Mouse (Mus musculus) forebrain, embryonic 14.5 days (tissue): ENCODE results near the gene Chdh. TPM values are rescaled to one million over a fixed set of nuclear protein-coding genes. Genes with fewer than 3 reads are reported as not detected.

Experiments used
- ATAC-seq: fragments of 200-750 bp; cut with Nextera tagmentation; 2 replicates; pipeline ENCODE4 v1.8.0; 2017; ENCODE audit warnings: mild to moderate bottlenecking, moderate library complexity
- DNase-seq: peaks from one replicate; pipeline ENCODE4 v3.0.0-alpha.2; 2015; ENCODE audit warnings: low spot score
- H3K27ac ChIP-seq: fragments of 300-500 bp; sonication (generic); 2 replicates; pipeline ENCODE4 v1.5.1; 2014; ENCODE audit warnings: low read depth, mild to moderate bottlenecking, control low read depth, low read length, moderate library complexity
- H3K27me3 ChIP-seq: fragments of 300-500 bp; sonication (generic); replicated peaks from 2 replicates; pipeline ENCODE4 v1.6.1; 2014; ENCODE audit warnings: low read length, control low read depth, mixed read lengths; ENCODE audit not compliant: control insufficient read depth, insufficient read depth
- H3K36me3 ChIP-seq: fragments of 300-500 bp; sonication (generic); 2 replicates; pipeline ENCODE4 v1.6.1; 2014; ENCODE audit warnings: low read length, control low read depth; ENCODE audit not compliant: control insufficient read depth, insufficient read depth
- H3K4me1 ChIP-seq: fragments of 300-500 bp; sonication (generic); 2 replicates; pipeline ENCODE4 v1.6.1; 2014; ENCODE audit warnings: antibody characterized with exemption, low read length, control low read depth; ENCODE audit not compliant: control insufficient read depth, insufficient read depth
- H3K4me2 ChIP-seq: fragments of 300-500 bp; sonication (generic); 2 replicates; pipeline ENCODE4 v1.6.1; 2014; ENCODE audit warnings: mild to moderate bottlenecking, control low read depth, low read length
- H3K4me3 ChIP-seq: fragments of 300-500 bp; sonication (generic); 2 replicates; pipeline ENCODE4 v1.5.1; 2014; ENCODE audit warnings: low read depth, low read length, control low read depth
- H3K9ac ChIP-seq: fragments of 300-500 bp; sonication (generic); 2 replicates; pipeline ENCODE4 v1.6.1; 2014; ENCODE audit warnings: mild to moderate bottlenecking, low read length, control low read depth, moderate library complexity
- H3K9me3 ChIP-seq: fragments of 300-500 bp; sonication (generic); replicated peaks from 2 replicates; pipeline ENCODE4 v1.6.1; 2016; ENCODE audit warnings: low read length, control low read depth, mixed read lengths; ENCODE audit not compliant: control insufficient read depth
- WGBS: fragments of 180-500 bp; shearing (Covaris S2); extraction: QIAGEN DNeasy Blood & Tissue Kit; methylation state at CpG from one replicate; pipeline ENCODE4 v1.1.7; 2014; 5-methylcytosine and 5-hydroxymethylcytosine counted together
- polyA plus RNA-seq: library from polyadenylated mRNA; unstranded; fragments of >200 nt; fragmentation: Nextera tagmentation; extraction: Ambion mirVana; gene quantifications from 2 replicates; pipeline ENCODE4 v1.2.1, GENCODE M21; 2014

The Chdh gene
- polyA plus RNA-seq, 1 experiment from 2014 or later, result not detected

DNA sequence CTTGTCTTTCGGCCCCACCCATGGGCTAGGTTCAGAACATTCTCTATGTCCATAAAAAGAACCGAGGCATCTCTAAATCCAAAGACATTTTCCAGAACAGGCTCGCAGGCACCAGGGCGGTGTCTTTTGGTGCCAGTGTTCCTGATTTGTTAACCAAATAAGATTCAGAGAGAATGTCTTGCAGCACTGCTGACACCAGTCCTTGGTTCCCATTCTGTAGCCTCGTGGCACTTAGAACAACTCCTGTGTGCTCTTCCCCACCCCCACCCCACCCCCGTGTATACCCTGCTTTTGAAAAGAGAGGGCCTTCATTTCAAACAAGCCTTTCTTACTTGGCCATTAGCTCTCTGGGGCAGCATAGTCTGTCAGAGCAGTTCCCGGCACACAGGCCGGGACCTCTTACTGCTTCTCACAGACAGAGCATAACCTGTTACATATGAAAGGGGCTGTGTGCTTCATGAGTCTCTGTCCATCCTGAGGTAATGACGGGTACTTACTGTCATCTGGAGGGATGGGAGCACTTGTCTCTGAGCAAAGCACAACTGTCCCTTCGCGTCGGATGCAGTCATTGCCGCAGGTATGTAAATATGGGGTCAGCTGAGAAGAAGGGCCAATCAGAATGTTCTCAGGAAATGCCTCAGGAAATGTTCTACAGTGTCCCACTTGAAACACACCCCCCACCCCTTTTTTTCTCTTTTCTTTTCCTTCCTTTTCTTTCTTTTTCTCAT is 9.9 kb upstream of the Chdh start:
- H3K27me3 ChIP-seq, result no peaks in the 10 kb centered on the region
- no peak overlapping the region for H3K27ac ChIP-seq
- ATAC-seq (peak; percentile 46; the same call in 1 of the 2 replicates), DNase-seq (no peak)
- H3K9me3 ChIP-seq, result no peaks in the 10 kb centered on the region
- no peaks in the 10 kb centered on the region for H3K4me1 ChIP-seq
- H3K4me3 ChIP-seq, result no peak overlapping the region
- 66% methylated on average over 13 of the region's 13 CpGs for WGBS
- H3K9ac ChIP-seq, result no peak overlapping the region
- peaks cover 43% of the 10 kb centered on the region for H3K36me3 ChIP-seq
- H3K4me2 ChIP-seq, result no peak overlapping the region

- DNase-seq (no peak), ATAC-seq (no peak)
- H3K9me3 ChIP-seq, result no peaks in the 10 kb centered on the region
- no peak overlapping the region for H3K4me2 ChIP-seq
- peaks cover 38% of the 10 kb centered on the region for H3K36me3 ChIP-seq
- no peak overlapping the region for H3K27ac ChIP-seq
- H3K4me1 ChIP-seq, result no peaks in the 10 kb centered on the region
- 92% methylated on average over 3 of the region's 3 CpGs for WGBS
- H3K27me3 ChIP-seq, result no peaks in the 10 kb centered on the region
- H3K4me3 ChIP-seq, result no peak overlapping the region
- H3K9ac ChIP-seq, result no peak overlapping the region
These were observed 9.4 kb upstream of the Chdh start for GRCm38 (mm10) chr14:29999475-29999811.

DNA sequence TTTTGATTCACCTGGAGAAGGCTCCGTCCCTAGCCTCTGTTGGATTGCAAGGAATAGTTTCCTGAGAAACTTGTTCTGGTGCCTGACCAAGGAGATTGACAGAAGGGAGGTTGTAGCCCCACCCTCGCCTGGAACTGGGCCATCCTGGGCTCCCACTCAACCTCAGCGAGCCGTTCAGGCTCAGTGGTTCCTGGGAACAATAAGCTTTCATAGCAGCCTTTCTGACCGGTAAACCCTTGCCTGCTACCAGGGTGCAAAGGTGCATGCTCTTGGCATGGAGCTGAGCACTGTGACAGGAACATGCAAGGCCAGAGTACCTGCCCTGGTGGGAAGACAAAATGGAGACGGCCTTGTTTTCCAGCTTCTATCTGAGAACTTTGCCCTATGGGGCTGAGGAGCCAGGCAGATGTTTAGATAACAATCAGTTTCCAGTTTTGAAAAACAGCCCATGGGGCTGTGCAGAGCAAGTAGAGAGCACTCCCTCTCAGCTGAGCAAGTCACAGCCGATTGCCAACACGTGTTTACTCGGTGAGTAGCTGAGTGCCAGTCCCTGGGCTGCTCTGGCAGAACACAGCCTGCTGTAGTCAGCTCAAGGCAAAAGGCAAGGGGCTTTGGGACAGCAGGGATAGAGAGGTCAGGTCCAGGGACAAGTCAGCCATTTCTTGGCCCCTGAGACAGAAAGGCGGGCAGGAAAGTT is 1.2 kb downstream of the Chdh start:
- Histone ChIP-seq H3K9me3 (no peaks in the 10 kb centered on the region), H3K27ac (no peak overlapping the region), H3K4me1 (peaks cover 9% of the 10 kb centered on the region; the same call in 1 of the 2 replicates), H3K9ac (no peak overlapping the region), H3K4me3 (no peak overlapping the region), H3K27me3 (peaks cover 6% of the 10 kb centered on the region), H3K4me2 (no peak overlapping the region), H3K36me3 (no peaks in the 10 kb centered on the region)
- DNase-seq (peak; percentile 60), ATAC-seq (peak; percentile 35; the same call in 1 of the 2 replicates)
- WGBS, result 62% methylated on average over 10 of the region's 10 CpGs

DNA sequence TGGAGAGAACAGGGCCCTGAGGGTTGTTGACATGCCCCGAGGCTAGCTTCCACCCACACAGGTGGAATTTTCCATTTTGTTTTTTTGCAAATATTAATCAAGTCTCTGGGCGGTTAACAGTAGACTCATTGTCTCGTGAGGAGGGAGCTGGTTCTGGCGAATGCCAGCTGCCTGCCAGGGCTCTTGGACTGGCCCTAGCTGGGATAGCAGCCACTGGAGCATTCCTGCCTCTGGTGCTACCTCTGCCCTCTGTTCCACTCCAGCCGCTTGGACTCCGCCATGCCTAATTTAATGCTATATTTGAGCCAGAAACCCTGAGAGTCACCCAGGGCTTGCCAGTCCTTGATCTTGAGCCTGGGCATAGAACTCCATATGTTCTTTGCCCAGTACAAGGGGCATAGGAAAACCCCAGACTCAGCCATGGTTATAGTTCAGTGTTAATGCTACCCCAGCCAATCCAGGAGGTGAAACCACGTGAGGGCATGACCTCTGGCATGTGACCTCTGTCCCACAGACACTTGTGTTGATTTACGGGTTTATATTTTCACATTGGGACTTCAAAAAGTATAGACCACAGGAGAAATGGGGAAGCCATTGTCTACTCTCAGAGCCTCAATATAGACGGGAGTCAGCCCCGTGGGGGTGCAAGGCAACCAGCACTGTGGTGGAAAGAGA is 3.2 kb downstream of the Chdh start:
- no peaks in the 10 kb centered on the region for H3K36me3 ChIP-seq
- DNase-seq, result peak; percentile 30
- H3K9me3 ChIP-seq, result no peaks in the 10 kb centered on the region
- no peak overlapping the region for H3K4me2 ChIP-seq
- no peak for ATAC-seq
- peaks cover 6% of the 10 kb centered on the region for H3K27me3 ChIP-seq
- WGBS, result 78% methylated on average over 10 of the region's 10 CpGs
- H3K9ac ChIP-seq, result no peak overlapping the region
- H3K4me3 ChIP-seq, result no peak overlapping the region
- peaks cover 9% of the 10 kb centered on the region; the same call in 1 of the 2 replicates for H3K4me1 ChIP-seq
- H3K27ac ChIP-seq, result no peak overlapping the region

DNA sequence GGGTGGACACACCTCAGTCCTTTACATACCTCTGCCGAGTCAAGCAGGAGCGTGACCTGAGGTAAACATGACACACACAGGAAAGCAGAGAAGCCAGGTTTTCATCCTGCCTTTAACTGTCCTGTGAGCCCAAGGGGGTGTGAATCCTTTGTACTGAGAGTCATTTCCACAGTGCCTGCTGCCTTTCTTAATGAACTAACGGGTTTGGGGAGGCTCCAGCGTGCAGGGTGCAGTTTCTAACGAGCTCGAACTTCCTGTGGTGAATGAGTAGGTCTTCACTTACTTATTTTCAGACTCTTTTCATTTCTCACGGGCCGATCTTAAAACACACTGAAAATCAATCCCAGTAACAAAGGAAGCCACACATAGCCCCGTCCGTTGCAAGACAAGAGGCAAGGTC is 5.7 kb downstream of the Chdh start:
- no peak overlapping the region for H3K9ac ChIP-seq
- peaks cover 3% of the 10 kb centered on the region; the same call in 1 of the 2 replicates for H3K4me1 ChIP-seq
- H3K27me3 ChIP-seq, result no peaks in the 10 kb centered on the region; the same call in 1 of the 2 replicates
- no peaks in the 10 kb centered on the region for H3K36me3 ChIP-seq
- ATAC-seq (no peak), DNase-seq (no peak)
- no peak overlapping the region for H3K4me2 ChIP-seq
- no peak overlapping the region for H3K4me3 ChIP-seq
- no peaks in the 10 kb centered on the region for H3K9me3 ChIP-seq
- WGBS, result 28% methylated on average over 10 of the region's 10 CpGs
- H3K27ac ChIP-seq, result no peak overlapping the region

- Histone ChIP-seq H3K27ac (no peak overlapping the region), H3K9ac (no peak overlapping the region), H3K27me3 (no peaks in the 10 kb centered on the region), H3K4me3 (no peak overlapping the region), H3K9me3 (no peaks in the 10 kb centered on the region), H3K4me1 (peaks cover under 1% of the 10 kb centered on the region; the same call in 1 of the 2 replicates), H3K36me3 (no peaks in the 10 kb centered on the region), H3K4me2 (no peak overlapping the region)
- DNase-seq (no peak), ATAC-seq (no peak)
- 55% methylated on average over 1 of the region's 1 CpGs for WGBS
These were observed 6.2 kb downstream of the Chdh start for GRCm38 (mm10) chr14:30015008-30015407.

GRCm38 (mm10) chr14:30016666-30017065 is 7.8 kb downstream of the Chdh start:
- Histone ChIP-seq H3K4me2 (no peak overlapping the region), H3K4me1 (no peaks in the 10 kb centered on the region), H3K9me3 (no peaks in the 10 kb centered on the region), H3K27ac (no peak overlapping the region), H3K27me3 (no peaks in the 10 kb centered on the region), H3K9ac (no peak overlapping the region), H3K4me3 (no peak overlapping the region), H3K36me3 (no peaks in the 10 kb centered on the region)
- WGBS, result 92% methylated on average over 5 of the region's 5 CpGs
- ATAC-seq, result no peak
- no peak for DNase-seq

DNA sequence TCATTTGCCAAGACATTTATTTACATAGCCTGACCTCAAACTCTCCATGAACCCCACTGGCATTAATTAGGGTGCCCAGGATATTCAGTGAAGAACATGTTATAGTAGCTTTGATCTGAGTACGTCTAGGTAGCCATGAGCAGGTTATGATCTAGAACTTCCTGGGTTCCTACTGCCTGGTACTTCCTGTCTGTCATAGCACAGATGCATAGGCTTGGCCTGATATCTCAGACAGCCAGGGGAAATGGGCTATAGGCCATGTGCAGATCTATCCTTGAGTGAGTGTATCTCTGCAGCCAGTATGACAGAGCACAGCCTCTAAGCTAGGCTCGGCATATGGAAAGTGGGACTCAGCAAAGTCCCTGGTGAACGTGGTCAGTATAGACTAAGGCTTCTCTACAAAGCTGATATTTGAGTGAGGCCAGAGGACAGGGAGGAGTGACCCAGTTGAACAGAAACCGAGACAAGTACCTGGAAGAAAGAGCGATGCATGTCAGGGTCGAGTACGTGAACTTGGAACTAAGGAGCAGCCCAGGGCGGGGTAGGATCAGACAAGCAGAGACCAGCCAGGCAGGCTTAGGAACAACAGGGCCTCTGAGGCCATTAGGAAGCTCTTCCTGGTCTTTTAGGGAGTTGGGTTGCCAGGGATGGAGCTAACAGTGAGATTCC is 9.1 kb downstream of the Chdh start:
- Histone ChIP-seq H3K9me3 (no peaks in the 10 kb centered on the region), H3K4me1 (no peaks in the 10 kb centered on the region), H3K27ac (no peak overlapping the region), H3K4me3 (no peak overlapping the region), H3K27me3 (no peaks in the 10 kb centered on the region), H3K4me2 (no peak overlapping the region), H3K9ac (no peak overlapping the region), H3K36me3 (no peaks in the 10 kb centered on the region)
- DNase-seq (no peak), ATAC-seq (no peak)
- WGBS, result 92% methylated on average over 8 of the region's 8 CpGs
